Mouse (Mus musculus) layer of hippocampus, adult 9-11 months (tissue): Measurements from ENCODE around the gene Ranbp17.

Source experiments
- DNase-seq: peaks from one replicate; pipeline ENCODE4 v3.0.0; 2022

Gene Ranbp17

DNA sequence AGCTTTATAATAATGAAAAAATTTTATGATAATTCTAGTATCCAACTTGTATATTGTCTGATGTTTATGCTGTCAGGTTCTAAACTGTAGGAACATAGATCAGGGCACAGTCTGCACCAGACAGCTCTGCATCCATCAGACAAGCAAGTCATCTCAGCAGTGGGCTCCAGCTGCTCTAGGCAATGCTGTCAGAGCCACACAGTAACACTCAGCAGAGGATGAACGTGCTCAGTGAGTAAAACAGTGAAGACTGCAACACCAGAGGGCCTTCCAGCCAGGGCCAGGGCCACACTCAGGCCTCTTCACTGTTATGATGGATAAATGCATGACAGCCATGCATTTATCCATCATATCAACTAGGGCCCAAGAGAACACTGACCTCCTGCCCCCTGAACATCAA, 114.2 kb downstream of the Ranbp17 start:
- no peak for DNase-seq

DNA sequence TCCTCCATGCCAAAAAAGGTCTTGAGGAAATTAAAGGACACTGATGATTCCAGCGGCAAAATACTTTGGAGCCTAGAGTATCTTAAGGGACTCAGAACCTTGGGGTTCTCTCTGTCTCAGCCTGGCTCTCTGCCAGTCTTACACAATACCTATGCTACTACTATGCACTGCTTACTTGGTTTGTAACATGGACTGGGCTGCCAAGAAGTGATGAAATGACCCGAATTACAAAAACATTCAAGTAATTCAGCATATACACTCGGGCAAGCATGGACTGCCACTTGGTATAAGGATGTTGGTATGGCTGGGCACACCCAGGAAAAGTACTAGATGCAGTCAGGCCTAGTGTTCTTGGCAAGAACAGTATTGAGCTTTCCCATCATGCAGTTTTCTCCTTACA, 114.8 kb downstream of the Ranbp17 start:
- no peak for DNase-seq

DNA sequence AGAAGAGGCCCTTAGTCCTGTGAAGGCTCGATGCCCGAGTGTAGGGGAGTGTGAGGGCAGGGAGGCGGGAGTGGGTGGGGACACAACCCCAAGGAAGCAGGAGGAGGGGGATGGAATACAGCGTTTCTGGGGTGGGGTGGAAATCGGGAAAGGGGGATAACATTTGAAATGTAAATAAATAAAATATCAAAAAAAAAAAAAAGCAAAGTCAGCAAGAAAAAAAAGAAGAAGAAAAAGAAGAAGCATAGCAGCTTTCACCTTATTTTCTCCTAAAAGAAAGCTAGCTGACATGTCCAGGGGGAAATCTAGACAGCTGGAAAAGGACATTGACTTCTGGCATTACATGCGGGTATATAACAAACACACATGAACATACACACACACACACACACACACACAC, 117.3 kb downstream of the Ranbp17 start:
- DNase-seq = no peak

DNA sequence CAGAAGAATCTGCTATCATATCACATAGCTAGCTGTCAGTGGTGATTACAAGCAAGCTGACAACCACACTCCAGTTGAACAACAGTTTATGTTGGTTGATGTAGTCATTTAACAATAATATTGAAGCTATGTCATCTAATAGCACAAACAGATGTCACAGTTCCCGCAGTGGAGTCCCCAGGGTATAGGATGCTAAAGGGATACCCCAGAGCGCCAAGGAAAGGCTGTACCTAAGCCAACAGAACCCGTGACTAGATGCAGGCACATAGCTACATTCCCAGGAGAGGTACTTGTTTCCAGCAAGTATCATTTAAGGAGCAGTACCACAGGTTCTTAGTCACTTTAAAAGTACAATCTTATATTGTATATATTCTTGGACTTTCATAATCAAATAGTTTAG, 119.5 kb downstream of the Ranbp17 start:
- no peak for DNase-seq

DNA sequence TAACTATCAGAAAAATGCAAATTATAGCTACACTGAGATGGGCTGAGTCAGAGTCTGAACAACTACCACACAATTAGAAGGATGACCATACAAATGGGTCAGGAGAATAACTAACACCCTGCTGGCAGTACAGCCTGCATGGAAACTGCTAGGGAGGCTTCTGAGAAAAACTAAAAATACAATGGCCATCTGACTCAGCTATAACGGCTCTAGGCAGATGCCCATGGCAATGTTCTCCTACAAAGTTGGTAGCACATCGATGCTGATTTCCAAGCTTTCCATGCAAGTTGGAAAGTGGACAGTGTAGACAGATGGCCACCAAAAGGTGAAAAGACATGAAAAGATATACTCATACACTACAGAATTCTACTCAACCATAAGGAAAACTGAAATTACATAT, 124.9 kb downstream of the Ranbp17 start:
- no peak for DNase-seq

DNA sequence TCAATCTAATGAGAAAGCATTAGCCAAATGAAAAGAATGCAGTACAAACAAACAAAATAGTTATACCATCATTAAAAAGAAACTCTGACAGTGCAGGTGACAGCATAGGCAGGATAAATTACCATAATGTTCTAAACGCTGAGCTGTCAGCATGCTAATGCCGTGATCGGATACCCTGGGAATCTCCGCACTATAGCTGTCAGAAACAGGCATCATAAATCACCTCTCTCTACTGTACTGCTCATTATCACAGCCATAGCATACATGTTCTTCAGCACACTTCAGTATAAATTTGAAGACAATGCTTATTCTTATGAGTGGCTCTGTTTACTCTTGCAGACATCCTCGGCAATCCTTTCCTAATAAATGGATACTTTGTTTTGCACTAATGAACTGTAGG, 151.7 kb downstream of the Ranbp17 start:
- no peak for DNase-seq

DNA sequence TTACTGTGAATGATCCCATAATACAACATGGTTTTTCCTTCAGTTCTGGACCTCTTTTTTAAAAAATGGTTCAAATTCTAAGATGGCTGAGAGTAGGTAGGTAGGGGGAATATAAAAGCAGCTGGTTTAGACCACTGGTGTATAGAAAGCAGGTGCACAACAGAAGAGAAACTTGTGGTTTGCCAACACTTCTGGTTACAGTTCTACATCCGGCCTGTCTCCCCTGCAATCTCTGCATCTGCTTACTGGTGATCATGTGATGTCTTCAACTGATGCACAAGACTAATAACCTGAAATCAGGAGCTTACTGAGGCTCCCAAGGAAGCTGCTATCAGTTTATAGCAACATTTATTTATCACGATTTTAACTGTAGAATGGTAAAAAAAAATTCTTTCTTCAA, 164.3 kb downstream of the Ranbp17 start:
- DNase-seq = no peak

DNA sequence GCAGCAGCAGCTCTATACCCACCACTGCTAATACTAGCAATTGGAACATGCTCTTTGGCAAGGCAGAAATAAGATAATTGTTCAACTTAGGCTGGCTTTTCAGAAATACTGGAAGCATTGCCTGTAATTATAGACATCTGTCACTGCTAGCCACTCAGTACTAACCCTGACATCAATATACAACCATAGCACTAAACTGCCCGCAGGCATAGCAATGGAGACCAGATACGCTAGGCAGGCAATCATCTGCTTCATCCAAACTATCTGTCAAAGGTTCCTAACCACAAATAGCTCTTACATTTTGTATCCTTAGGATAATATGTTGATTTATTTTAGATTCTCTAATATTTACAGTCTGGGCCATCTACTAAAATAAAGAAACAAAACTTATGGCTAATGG, 171.5 kb downstream of the Ranbp17 start:
- DNase-seq = no peak

DNA sequence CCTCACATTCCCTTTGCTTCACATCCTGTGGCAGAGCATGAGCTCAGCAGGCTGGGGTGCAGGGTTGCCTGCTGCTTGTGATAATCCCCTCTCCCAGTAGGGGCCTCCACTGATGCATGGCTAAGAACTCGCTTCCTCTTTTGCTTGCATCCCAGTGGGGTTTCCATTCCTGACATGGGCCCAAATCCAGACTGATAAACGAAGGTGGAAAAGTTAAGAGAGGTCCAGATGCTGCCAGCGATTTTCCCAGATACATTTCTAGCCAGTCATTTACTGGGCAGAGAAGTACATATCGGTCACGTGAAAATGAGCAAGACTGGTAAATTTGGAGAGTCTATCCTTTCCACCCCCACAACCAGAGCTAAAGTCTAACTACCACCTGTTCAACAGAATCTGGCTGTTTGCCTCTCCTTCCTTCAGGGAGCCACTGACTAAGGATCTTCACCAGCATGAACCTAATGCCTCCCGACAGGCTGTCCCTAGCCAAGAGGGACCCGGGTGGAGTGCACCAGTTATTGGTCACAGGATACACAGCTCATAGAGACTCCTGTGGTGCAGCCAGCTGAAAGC, 176.9 kb downstream of the Ranbp17 start:
- peak; percentile 34 for DNase-seq

DNA sequence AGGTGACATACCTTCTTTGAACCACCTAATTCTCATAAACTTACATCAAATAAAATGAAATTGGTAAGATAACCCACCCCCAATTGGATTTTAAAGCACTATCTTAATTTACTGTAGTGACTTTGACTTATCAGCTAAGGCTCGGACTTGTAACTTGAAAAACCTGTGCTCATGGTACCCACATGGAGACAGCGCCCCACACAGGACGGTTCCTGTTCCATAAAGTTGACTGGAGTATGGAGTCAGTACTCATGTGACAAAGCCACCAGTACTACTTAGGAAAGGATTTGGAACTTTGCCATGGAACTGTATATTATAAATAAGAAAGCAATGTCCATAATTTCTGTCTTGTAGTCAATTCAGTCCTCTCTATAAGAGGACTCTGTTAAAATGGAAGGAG, 177.9 kb downstream of the Ranbp17 start:
- DNase-seq = no peak

DNA sequence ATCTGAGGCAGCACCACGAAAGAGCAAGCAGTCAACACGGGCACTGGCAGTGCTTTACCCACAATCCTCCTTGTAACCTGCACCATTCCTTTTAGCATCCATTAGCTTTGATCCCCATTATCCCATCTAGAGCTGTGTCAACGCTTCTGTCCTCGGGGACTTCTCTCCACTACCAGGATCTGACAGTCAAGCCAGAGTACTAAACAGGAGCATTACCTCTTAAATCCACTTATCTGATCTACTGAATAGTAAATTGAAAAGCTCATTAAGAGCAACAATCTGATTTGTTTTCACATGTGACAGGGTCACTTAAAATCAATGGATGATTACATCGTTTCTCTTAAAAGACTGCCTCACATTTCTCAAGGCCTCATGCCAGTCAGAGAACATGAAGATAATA, 181.4 kb downstream of the Ranbp17 start:
- DNase-seq = no peak

DNA sequence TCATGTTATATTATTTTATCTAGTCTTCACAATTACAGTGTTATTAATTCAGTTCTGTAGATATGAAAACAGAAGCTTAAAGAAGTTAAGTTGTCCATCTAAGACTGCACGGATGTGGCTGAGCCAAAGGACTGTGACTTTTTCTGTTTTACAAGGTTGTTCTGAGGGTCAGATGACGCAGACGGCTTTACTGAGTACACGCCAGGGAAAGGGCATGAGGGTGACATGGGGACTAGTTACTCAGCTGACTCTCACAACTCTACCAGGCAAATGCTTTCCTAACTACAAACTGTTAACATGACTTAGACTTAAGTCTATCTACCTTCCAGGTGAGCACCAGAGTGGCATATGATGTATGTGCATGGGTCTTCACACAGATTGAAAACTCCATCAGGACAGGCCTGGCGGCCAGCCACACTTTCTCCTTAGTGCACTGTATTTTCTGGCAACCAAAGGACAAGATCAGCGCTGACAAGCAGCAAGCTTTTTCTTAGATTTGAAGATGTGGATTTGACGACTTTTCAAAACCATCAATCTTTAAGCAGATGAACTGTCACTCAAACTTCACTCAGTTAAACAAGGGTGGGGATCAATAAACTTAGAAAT, 194.4 kb downstream of the Ranbp17 start:
- no peak for DNase-seq

DNA sequence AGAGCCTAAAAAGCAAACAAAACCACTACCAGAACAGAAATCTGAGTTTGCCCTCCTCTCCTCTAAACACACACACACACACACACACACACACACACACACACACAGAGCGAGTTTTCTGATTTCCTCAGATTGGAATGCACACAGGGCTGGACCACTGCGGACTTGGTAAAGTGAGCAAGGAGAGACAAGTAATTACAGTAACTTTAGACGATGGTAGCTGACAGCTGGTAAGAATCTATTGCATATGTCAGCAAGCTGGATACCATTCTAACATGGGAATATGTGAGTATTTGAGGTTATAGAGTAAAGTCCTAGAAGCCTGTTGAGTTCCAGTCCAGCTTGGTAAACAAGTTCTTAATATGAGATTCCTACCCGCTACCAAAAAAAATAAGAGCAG, 204.0 kb downstream of the Ranbp17 start:
- no peak for DNase-seq

DNA sequence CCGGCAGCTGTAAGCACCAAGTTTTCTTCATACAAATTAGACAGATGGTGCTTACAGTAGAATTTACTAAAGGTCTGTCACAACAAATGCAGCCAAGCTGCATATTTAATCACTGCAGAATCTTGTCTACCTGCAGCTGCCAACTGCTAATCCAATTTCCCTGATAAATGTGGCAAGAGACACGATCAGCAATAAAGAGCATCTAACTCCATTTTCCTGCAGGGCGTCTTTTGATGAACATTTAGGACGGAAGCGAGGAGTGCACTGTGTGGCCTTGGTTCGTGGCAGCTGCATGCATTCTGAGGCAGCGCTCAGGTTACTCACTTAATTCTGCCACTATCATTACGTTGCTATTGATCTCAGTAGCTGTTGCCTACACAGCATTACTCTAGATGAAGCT, 212.7 kb downstream of the Ranbp17 start:
- no peak for DNase-seq

DNA sequence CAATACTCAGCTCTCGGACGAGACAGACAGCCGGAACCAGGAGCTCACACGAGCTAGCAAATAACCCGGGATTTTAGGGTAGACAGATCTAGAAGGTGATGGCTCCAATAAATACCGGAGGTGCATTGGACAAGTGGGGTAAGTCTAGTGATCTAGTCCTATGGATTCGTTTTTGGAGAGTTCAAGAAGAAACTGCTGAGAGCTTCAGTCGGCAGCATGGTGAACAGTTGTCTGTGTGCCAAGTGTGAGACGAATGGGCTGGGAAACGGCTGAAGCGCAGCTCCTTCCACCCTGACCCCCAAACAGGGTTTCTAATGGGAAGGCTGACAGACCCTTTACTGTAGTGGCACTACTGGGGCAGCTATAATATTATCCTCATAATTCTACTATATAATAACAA, 214.2 kb downstream of the Ranbp17 start:
- no peak for DNase-seq

DNA sequence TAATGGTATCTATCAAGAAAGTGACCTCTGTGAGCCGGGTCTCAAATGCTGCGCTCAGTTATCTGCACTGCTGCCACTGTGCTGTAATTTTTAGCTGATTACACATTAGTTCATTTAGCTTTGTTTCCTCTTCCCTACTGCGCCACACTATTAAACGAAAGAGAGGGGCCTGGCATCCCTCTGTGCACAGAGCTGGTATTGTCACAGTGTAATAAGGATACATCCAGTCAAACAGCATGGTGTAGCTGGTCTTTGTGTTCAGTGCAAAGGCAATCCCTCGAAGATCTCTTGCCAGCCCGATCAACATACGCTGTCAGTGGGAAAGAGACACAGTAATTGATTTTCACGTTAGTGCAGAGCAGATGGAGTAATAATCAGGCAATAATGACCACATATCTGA, 216.4 kb downstream of the Ranbp17 start:
- no peak for DNase-seq

DNA sequence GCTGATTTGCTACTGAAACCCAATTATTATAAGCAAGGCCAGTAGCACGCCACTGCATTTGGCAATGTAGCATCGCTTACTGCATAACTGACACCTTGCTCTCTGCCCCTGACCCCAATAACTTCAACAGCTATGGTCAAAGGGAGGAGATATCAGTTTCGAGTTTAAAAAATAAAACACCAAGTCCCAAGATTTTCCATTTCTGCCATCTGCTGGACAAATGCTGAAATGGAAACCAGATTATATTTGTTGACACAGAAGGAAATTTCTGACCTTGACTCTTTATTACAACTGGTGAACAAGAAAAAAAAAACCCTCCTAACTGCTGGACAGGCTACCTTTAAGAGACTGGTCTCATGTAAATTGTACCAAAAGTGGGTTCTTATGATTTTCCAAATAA, 218.1 kb downstream of the Ranbp17 start:
- DNase-seq = no peak

DNA sequence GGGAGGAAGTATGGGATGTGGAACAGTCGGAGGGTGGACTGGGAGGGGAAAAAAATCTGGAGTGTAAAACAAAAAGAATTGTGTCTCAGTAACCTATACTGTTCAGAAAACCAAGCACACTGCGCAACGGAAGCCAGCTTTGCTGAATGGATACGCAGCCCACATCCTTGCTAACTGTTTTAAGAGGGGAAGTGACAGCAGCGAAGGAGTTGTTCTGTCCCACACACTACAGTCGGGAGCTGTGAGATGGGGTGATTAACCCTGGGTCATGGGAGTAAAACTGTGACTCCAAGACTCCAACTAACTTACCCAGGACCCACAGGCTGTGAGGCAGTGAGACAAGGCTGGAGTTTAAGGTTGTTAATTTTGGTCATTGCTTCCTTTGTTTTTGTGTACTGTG, 219.5 kb downstream of the Ranbp17 start:
- DNase-seq = no peak

DNA sequence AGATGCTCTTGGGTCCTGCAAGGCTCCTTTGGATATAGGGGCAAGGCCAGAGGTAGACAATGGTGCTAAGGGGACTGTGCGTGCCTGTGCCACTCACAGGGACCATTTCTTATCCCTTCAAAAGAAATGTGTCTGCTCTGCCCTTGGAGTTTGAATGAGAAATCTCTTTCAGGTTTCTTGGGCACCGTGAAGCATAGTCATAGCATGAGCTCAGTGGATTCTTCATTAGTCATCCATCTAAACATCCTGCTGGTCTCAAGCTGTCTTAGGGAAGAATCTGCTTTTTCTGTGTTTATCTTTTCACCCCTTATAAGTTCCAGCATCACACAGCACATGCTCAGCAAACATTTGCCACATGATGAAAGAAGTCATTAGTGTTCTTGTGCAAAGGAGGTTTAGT, 235.0 kb downstream of the Ranbp17 start:
- no peak for DNase-seq

DNA sequence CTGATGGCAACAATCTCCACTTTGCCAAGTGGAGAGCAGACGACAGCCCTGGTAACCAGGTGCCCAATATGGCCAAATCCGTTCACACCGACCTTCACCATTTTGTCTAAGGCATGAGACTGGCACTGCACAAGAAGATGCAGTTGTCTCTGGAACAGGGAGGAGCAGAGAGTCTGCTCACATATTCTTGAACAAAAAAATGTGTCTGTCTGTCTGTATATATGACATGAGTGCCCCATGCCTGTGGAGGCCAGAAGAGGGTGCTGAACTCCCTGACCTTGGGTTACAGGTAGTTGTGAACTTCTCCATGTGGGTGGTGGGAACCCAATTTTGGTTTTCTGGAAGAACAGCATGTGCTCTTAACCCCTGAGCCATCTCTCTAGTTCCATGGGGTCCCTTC, 236.9 kb downstream of the Ranbp17 start, which contains the start of gene Gm12117:
Gene Gm12117, minus strand, starts transcription at position 101 of the 400 bp plus-strand sequence.
- no peak for DNase-seq

DNA sequence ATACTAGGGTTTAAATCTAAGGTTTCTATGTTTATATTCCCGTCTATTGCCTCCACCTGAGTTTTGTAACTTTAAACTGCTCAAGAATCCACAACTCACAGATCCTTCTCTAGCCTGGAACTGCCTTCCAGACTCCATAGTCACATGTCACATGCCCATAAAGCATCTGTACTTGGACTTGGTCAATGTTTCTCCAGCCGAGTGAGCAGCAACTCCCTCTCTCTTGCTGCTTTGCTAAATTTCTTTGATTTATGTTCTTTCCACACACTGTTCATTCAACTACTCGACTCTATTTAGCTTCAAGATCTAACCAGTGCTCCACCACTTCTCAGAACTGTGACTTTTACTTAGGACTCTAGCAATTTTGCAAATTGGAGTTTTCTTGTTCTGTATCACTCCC, 238.7 kb downstream of the Ranbp17 start:
- no peak for DNase-seq

DNA sequence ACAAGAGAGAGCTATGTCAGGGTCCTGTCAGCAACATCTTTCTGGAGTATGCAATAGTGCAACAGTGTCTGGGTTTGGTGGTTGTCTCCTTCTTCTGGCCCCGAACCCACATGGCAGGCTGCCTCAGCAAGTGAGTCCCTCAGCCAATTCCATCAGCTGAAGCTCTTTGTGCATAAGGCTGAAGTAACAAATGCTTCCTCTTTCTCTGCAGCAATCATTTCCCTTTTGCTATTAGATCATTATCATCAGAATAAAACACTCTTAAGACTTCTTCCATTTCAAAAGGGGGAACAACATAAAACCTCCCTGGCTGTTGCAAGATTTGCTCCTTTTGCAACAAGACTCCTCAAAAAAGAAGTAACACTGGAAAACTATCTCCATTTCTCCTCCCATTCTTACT, 239.3 kb downstream of the Ranbp17 start:
- DNase-seq = no peak

DNA sequence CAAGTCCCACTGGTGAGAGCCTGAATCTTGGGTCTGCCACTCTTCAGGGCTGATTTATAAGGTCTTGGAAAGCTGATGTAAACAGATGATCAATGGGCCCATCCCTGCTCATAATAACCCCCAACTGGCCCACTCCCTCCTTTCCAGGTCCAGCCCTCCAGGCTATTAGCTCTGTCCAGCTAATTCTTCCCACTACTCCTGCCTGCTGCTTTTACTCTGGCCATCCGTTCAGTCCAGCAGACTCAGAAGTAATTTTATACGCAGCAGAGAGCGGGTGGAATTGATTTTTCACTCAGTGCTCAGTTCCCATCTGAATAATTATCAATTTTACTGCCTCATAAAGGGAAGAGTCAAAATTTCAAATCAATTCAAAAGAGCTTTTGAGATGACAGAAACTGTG, 273.3 kb downstream of the Ranbp17 start:
- no peak for DNase-seq

DNA sequence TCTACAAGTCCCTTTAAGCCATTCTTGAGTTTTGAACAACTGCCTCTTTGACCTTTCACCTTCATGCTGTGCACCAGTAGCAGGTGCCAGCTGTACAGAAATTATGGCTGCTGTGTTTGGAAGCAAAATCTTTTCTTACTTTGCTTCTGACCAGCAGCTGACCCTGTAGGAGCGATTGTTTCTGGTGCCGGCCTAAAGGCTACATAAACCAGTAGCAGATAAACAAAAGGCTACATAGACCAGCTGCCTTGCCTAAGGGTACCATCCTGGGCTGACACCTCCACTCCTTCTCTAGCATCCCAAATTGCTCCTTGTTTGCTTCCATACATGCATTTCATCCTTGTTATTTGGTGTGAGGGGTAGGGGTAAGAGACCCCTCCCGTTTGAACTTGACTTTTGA, 279.4 kb downstream of the Ranbp17 start:
- DNase-seq = no peak

DNA sequence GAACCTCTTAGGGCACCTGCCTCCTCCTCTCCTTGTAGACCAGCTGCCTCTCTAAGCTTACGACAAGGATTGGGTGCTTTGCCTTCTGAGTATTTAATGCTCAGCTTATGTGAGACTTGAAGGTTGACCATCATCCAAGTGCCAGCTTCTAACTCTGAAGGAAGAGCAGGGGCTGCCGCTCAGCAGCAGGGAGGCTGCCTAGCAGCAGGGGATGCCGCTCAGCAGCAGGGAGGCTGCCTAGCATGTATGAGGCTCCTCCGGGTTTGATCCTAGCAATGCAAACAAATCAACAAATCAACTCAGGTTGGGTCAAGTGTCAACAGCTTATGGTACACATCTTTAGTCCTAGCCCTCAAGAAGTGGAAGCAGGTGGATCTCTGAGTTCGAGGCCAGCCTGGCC, 281.5 kb downstream of the Ranbp17 start:
- DNase-seq = no peak

DNA sequence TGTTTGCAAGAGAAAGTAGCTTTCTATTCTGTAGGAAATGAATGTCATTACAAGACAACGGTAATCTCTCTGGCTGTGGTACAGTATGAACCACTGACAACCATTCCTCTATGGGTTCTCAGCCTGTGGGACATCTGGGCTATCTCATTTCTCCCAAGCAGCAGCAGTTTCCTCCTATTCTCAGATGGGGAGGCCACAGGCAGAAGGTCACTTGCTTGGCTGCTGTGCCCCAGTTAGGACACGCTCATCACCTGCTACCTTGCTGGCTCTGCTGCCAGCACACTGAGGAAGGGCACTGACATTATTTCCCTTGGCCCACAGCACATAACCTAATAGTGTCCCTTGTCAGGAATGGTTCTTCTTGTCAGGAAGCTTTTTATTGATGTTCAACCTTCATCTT, 285.4 kb downstream of the Ranbp17 start:
- no peak for DNase-seq
